Mouse (Mus musculus) urinary bladder, postnatal 10 days (tissue): Measurements from ENCODE around the gene Tgif1.

Source experiments
- DNase-seq: peaks from one replicate; pipeline ENCODE4 v3.0.0; 2022; ENCODE audit warnings: low spot score

The Tgif1 gene

DNA sequence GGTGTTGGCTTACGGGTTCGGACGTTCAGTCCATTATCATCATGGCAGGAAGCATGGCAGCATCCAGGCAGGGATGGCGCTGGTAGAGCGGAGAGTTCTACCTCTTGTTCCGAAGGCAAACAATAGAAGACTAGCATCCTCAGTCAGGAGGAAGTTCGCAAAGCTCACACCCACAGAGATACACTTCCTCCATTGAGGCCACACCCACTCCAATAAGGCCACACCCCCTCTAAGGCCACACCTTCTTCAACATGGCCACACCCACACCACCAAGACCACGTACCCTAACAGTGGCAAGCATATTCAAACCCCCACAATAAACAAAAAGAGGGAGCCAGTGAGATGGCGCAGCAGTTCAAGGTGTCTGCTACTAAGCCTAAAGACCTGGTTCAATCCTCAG lies 47.5 kb downstream of the Tgif1 start:
- no peak for DNase-seq

DNA sequence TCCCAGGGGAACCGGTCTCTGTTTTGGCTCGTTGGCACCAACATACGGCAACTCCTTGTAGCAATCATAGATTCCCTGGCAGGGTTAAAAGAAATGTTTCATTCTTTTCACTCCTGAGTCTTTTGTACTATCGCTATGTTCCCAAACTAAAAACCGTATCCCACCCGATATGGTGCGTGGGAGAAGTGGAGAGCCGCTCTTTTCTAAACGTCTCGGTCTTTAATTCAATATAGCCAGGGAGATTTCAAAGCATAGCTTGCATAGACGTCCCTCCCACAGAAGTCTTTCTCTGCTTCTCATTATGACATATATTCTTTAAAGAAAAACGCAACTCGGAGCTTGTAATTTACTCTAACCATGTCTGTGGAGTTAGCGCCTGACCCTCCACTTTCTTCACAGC lies 51.3 kb downstream of the Tgif1 start:
- DNase-seq, result no peak

DNA sequence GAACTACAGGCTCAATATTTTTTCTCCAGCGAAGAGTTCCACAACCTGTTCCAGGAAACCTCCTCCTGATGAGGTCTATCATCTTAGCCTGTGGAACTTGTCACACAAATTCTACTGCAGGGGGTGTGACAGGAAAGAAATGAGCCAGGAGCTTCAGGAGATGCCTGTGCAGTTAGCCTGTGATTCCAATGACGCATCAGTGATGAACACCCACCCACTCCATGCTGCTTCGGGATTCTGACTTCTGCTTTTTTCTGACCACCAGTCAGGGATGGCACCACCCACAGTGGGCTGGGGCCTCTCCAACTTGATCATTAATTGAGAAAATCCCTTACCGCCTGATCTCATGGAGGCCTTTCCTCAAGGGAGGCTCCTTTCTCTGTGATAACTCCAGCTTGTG lies 54.1 kb downstream of the Tgif1 start:
- no peak for DNase-seq

- no peak for DNase-seq
These were observed 55.6 kb downstream of the Tgif1 start for GRCm38 (mm10) chr17:70797773-70798045.

GRCm38 (mm10) chr17:70796940-70797772 lies 56.2 kb downstream of the Tgif1 start:
- no peak for DNase-seq

GRCm38 (mm10) chr17:70795196-70795595 lies 58.1 kb downstream of the Tgif1 start:
- DNase-seq, result no peak

- no peak for DNase-seq
These were observed 58.6 kb downstream of the Tgif1 start for GRCm38 (mm10) chr17:70794722-70795121.

DNA sequence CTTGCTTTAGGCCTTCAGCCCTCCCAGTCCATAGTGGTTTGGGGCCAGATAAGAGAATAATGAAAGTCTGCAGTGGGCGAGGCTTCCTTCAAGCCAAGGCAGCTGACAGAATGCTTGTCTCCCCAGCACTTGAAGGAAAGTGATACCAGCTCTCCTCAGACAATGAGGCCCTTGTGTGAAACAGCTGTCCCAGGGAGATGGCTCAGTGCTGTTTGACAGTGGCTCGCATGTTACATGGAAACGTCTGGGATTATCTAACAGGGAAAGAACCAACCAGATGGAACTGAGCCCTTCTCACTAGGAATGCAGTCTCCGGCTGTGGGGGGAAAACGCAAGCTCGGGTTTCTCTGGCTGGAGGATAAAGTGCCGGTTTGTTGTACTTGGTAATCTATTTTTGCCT lies 59.1 kb downstream of the Tgif1 start:
- no peak for DNase-seq
